Mouse (Mus musculus) heart, postnatal 0 days (tissue): ENCODE results near the gene Nup62. TPM values are rescaled to one million over a fixed set of nuclear protein-coding genes. Genes with fewer than 3 reads are reported as not detected.

Experiments
- ATAC-seq: fragments of 200-750 bp; cut with Nextera tagmentation; 2 replicates; pipeline ENCODE4 v1.8.0; 2017; ENCODE audit warnings: low read depth, moderate number of reproducible peaks, moderate library complexity; ENCODE audit not compliant: insufficient read depth
- DNase-seq: peaks from one replicate; pipeline ENCODE4 v3.0.0-alpha.2; 2016; ENCODE audit warnings: low spot score
- H3K27ac ChIP-seq: fragments of 300-500 bp; sonication (generic); 2 replicates; pipeline ENCODE4 v1.5.1; 2014; ENCODE audit warnings: low read depth, mild to moderate bottlenecking
- H3K27me3 ChIP-seq: fragments of 300-500 bp; sonication (generic); 2 replicates; pipeline ENCODE4 v1.6.1; 2014; ENCODE audit warnings: low read length, mixed read lengths; ENCODE audit not compliant: control insufficient read depth, insufficient read depth
- H3K36me3 ChIP-seq: fragments of 300-500 bp; sonication (generic); replicated peaks from 2 replicates; pipeline ENCODE4 v1.6.1; 2014; ENCODE audit warnings: low read length, mixed read lengths; ENCODE audit not compliant: control insufficient read depth, insufficient read depth
- H3K4me1 ChIP-seq: fragments of 300-500 bp; sonication (generic); 2 replicates; pipeline ENCODE4 v1.6.1; 2014; ENCODE audit warnings: antibody characterized with exemption; ENCODE audit not compliant: control insufficient read depth, insufficient read depth
- H3K4me2 ChIP-seq: fragments of 300-500 bp; sonication (generic); 2 replicates; pipeline ENCODE4 v1.6.1; 2014; ENCODE audit warnings: low read depth, mild to moderate bottlenecking, low read length, moderate library complexity
- H3K4me3 ChIP-seq: fragments of 300-500 bp; sonication (generic); 2 replicates; pipeline ENCODE4 v1.5.1; 2014; ENCODE audit warnings: low read depth, low read length
- H3K9ac ChIP-seq: fragments of 300-500 bp; sonication (generic); replicated peaks from 2 replicates; pipeline ENCODE4 v1.6.1; 2014; ENCODE audit warnings: low read depth, low read length, mixed read lengths
- H3K9me3 ChIP-seq: fragments of 300-500 bp; sonication (generic); replicated peaks from 2 replicates; pipeline ENCODE4 v1.6.1; 2016; ENCODE audit warnings: low read length; ENCODE audit not compliant: control insufficient read depth
- CTCF ChIP-seq: IDR thresholded peaks from 2 replicates; pipeline ENCODE4 v1.5.1; 2016; ENCODE audit warnings: antibody characterized with exemption, control low read depth, low read depth
- EP300 ChIP-seq: IDR thresholded peaks from 2 replicates; pipeline ENCODE4 v1.6.1; 2016; ENCODE audit warnings: antibody characterized with exemption, low read depth
- WGBS: fragments of 180-500 bp; shearing (Covaris S2); extraction: QIAGEN DNeasy Blood & Tissue Kit; methylation state at CpG from one replicate; pipeline ENCODE4 v1.1.7; 2014; 5-methylcytosine and 5-hydroxymethylcytosine counted together
- polyA plus RNA-seq: library from polyadenylated mRNA; unstranded; fragments of >200 nt; fragmentation: Nextera tagmentation; extraction: Ambion mirVana; gene quantifications from 2 replicates; pipeline ENCODE4 v1.2.1, GENCODE M21; 2015
- total RNA-seq: library from RNA; depleted of rRNA; stranded (reverse); fragments of >200 nt; gene quantifications from 2 replicates; pipeline ENCODE4 v1.2.3, GENCODE M21; 2014; ENCODE audit warnings: low replicate concordance

The Nup62 gene
- total and polyA plus RNA-seq, 2 experiments from 2014 or later = 40.9 to 75.3 TPM

DNA sequence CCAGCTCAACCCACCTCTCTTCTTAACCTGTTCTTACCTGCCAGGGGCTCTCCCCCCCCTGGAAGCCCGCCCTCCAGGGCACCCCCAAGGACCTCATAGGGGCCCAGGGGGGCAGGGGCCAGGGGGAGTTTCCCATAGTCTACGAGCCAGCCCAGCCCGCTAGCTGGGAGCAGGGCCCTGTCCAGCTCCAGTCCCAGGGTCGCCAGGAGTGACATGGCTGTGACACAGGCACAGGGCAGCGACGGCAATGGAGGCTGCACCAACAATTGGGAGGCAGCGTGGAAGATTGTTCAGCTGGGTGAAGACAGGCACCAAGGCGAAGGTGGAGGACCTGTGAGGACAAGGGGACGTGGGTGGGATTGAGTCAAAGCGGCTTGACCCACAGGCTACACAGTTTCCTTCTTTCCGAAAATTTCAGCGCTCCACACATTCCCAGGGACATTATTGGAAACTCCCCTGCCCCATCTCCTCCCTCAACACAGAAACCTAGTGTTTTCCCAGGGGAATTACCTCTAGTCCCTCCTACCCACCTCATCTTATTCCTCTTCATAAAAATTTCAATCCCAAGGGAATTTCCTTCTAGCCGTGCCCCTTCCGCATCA, 835 bp upstream of the Nup62 start:
- H3K4me1 ChIP-seq = peaks cover 36% of the 10 kb centered on the region
- peak overlapping the region; percentile 98 for H3K27ac ChIP-seq
- no peak for DNase-seq
- ATAC-seq = no peak
- TF ChIP-seq CTCF = no peak
- TF ChIP-seq EP300 = no peak
- peak overlapping the region; percentile 8; the same call in 1 of the 2 replicates for H3K9ac ChIP-seq
- H3K9me3 ChIP-seq = no peaks in the 10 kb centered on the region
- H3K4me3 ChIP-seq = peak overlapping the region; percentile 78
- peaks cover 12% of the 10 kb centered on the region; the same call in 1 of the 2 replicates for H3K36me3 ChIP-seq
- no peaks in the 10 kb centered on the region for H3K27me3 ChIP-seq
- 28% methylated on average over 14 of the region's 14 CpGs for WGBS
- peak overlapping the region; percentile 85 for H3K4me2 ChIP-seq

- H3K4me3 ChIP-seq = peak within 1 kb of the TSS; percentile 78
- ATAC-seq = peak; percentile 19
- WGBS = under 1% methylated on average over 41 of the region's 57 CpGs
- H3K27ac ChIP-seq = peak within 1 kb of the TSS; percentile 98
- DNase-seq = peak; percentile 47
- TF ChIP-seq EP300 (no peak; the same call in 1 of the 2 replicates), CTCF (no peak)
- H3K9me3 ChIP-seq = no peaks in the 10 kb centered on the region
- H3K4me1 ChIP-seq = peaks cover 41% of the 10 kb centered on the region
- H3K4me2 ChIP-seq = peak within 1 kb of the TSS; percentile 85
- H3K27me3 ChIP-seq = no peaks in the 10 kb centered on the region
- peak within 1 kb of the TSS; percentile 89 for H3K9ac ChIP-seq
- peaks cover 8% of the 10 kb centered on the region; the same call in 1 of the 2 replicates for H3K36me3 ChIP-seq
Measured at GRCm38 (mm10) chr7:44816470-44817021, 658 bp downstream of the Nup62 start, which contains the start of gene Atf5. Atf5 (minus strand) TSS chr7:44816658.

DNA sequence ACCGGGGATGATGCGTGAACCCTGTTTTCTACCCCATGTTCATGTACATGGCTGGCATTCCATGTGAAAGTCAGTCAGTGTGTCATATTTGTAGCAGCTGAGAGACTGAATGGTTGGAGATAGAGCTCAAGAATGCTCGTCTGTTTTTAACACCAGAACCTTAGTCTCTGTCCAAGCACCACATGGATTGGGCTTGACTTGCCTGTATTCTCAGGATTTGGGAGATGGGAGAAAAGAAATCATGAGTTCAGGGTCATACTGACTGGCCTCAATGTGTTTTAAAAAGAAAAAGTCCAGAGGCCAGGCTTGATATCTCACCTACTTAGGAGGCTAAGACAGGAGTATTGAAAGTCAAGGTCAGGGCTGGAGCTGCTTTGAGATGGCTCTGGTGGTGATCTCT, 1.6 kb downstream of the Nup62 start:
- Histone ChIP-seq H3K4me1 (peaks cover 44% of the 10 kb centered on the region), H3K27me3 (no peaks in the 10 kb centered on the region), H3K27ac (peak overlapping the region; percentile 98), H3K4me3 (peak overlapping the region; percentile 78), H3K36me3 (peaks cover 8% of the 10 kb centered on the region; the same call in 1 of the 2 replicates), H3K9ac (peak overlapping the region; percentile 89), H3K4me2 (peak overlapping the region; percentile 85), H3K9me3 (no peaks in the 10 kb centered on the region)
- no peak for ATAC-seq
- TF ChIP-seq EP300 (no peak), CTCF (no peak)
- no peak for DNase-seq
- 9% methylated on average over 3 of the region's 3 CpGs for WGBS

GRCm38 (mm10) chr7:44818164-44818563, 2.3 kb downstream of the Nup62 start:
- Histone ChIP-seq H3K36me3 (0 out of 2 replicates have a peak, but pooled peaks cover under 1% of the 10 kb centered on the region), H3K4me1 (peaks cover 44% of the 10 kb centered on the region), H3K27ac (peak overlapping the region; percentile 98), H3K27me3 (no peaks in the 10 kb centered on the region), H3K9me3 (no peaks in the 10 kb centered on the region), H3K9ac (no peak overlapping the region), H3K4me3 (peak overlapping the region; percentile 78), H3K4me2 (peak overlapping the region; percentile 85)
- no peak for DNase-seq
- whole genome bisulfite sequencing = 10% methylated on average over 2 of the region's 2 CpGs
- no peak for TF ChIP-seq CTCF
- TF ChIP-seq EP300 = no peak
- no peak for ATAC-seq

DNA sequence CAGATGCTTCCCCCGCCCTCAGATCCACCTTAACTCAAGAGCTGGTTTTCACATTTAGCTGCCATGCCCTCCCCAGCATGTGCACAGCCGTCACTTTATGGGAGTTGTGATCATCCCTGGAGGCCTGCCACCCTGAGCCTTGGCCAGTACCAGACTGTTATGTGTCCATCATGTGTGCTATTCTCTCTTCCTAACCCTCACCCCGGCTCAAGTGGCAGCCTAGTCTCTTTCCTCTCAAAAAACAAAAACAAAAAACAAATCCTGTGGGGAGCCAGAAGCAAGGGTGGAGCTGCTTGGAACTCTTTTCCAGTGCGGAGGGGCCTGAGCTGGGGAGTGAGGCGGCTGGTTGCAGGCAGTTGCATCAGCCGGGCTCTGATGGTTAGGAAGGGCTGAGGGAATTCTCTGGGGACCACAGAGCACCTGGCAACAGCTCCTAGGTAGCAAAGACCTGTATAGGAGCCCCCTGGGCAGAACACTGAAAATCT, 2.9 kb downstream of the Nup62 start:
- no peak for ATAC-seq
- H3K9me3 ChIP-seq = no peaks in the 10 kb centered on the region
- H3K27ac ChIP-seq = peak overlapping the region; percentile 48; the same call in 1 of the 2 replicates
- no peaks in the 10 kb centered on the region for H3K27me3 ChIP-seq
- peaks cover 44% of the 10 kb centered on the region for H3K4me1 ChIP-seq
- no peaks in the 10 kb centered on the region for H3K36me3 ChIP-seq
- no peak for DNase-seq
- H3K4me3 ChIP-seq = peak overlapping the region; percentile 78
- peak overlapping the region; percentile 85 for H3K4me2 ChIP-seq
- no peak for TF ChIP-seq EP300
- TF ChIP-seq CTCF = no peak
- 29% methylated on average over 6 of the region's 6 CpGs for WGBS
- peak overlapping the region; percentile 34 for H3K9ac ChIP-seq
